Mouse (Mus musculus) embryonic facial prominence, embryonic 14.5 days (tissue): ENCODE measurements at regions not wholly inside any gene's neighbourhood (a gene's known extent, or its start where the extent isn't known, plus 50 kb on each side); places are given as distances from the start of the nearest gene placed in this dataset.

Experiments
- ATAC-seq: fragments of 200-750 bp; cut with Nextera tagmentation; 2 replicates; pipeline ENCODE4 v1.8.0; 2017; ENCODE audit warnings: low read depth, moderate number of reproducible peaks, moderate TSS enrichment
- DNase-seq: peaks from one replicate; pipeline ENCODE4 v3.0.0-alpha.2; 2015; ENCODE audit warnings: low spot score
- H3K27ac ChIP-seq: fragments of 300-500 bp; sonication (generic); replicated peaks from 2 replicates; pipeline ENCODE4 v1.5.1; 2014; ENCODE audit warnings: low read depth, mild to moderate bottlenecking, low read length, moderate library complexity
- H3K27me3 ChIP-seq: fragments of 300-500 bp; sonication (generic); replicated peaks from 2 replicates; pipeline ENCODE4 v1.6.1; 2014; ENCODE audit warnings: low read length; ENCODE audit not compliant: control insufficient read depth, insufficient read depth
- H3K36me3 ChIP-seq: fragments of 300-500 bp; sonication (generic); 2 replicates; pipeline ENCODE4 v1.6.1; 2014; ENCODE audit warnings: low read length, mixed read lengths; ENCODE audit not compliant: control insufficient read depth, insufficient read depth
- H3K4me1 ChIP-seq: fragments of 300-500 bp; sonication (generic); 2 replicates; pipeline ENCODE4 v1.6.1; 2014; ENCODE audit warnings: antibody characterized with exemption, low read length; ENCODE audit not compliant: control insufficient read depth, insufficient read depth
- H3K4me2 ChIP-seq: fragments of 300-500 bp; sonication (generic); 2 replicates; pipeline ENCODE4 v1.6.1; 2014; ENCODE audit warnings: low read depth, mild to moderate bottlenecking, low read length, moderate library complexity, mixed read lengths
- H3K4me3 ChIP-seq: fragments of 300-500 bp; sonication (generic); 2 replicates; pipeline ENCODE4 v1.5.1; 2014; ENCODE audit warnings: low read depth, mild to moderate bottlenecking, low read length
- H3K9ac ChIP-seq: fragments of 300-500 bp; sonication (generic); 2 replicates; pipeline ENCODE4 v1.6.1; 2014; ENCODE audit warnings: low read depth, mild to moderate bottlenecking, low read length, moderate library complexity, mixed read lengths
- H3K9me3 ChIP-seq: fragments of 300-500 bp; sonication (generic); 2 replicates; pipeline ENCODE4 v1.6.1; 2016; ENCODE audit warnings: low read length; ENCODE audit not compliant: control insufficient read depth
- WGBS: fragments of 180-500 bp; shearing (Covaris S2); extraction: QIAGEN DNeasy Blood & Tissue Kit; methylation state at CpG from one replicate; pipeline ENCODE4 v1.1.7; 2014; 5-methylcytosine and 5-hydroxymethylcytosine counted together

DNA sequence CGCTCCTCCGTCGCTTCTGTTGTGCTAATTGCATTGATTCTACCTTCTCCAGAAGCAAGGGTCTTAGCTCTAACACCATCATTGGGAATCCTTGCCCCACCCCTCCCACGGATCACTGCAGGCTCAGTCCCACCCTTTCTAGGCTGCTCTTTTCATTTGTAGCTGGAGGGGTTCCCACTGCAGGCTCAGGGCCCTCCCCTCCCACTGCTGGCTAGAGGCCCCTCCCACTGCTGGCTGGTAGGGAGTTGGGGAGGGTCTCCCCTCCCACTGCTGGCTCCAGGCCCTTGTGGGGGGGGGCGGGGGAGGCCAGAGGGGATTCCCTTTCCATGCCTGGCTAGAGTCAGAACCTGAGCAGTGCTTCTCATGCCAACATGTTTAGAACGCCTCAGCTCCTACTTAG is 215.5 kb upstream of the Mphosph6 start:
- Histone ChIP-seq H3K4me2 (no peak overlapping the region), H3K9ac (no peak overlapping the region), H3K27me3 (no peaks in the 10 kb centered on the region), H3K9me3 (no peaks in the 10 kb centered on the region), H3K4me1 (peaks cover 9% of the 10 kb centered on the region; the same call in 1 of the 2 replicates), H3K27ac (no peak overlapping the region), H3K4me3 (no peak overlapping the region), H3K36me3 (no peaks in the 10 kb centered on the region)
- 27% methylated on average over 6 of the region's 6 CpGs for WGBS
- DNase-seq (peak; percentile 50), ATAC-seq (peak; percentile 22; the same call in 1 of the 2 replicates)

DNA sequence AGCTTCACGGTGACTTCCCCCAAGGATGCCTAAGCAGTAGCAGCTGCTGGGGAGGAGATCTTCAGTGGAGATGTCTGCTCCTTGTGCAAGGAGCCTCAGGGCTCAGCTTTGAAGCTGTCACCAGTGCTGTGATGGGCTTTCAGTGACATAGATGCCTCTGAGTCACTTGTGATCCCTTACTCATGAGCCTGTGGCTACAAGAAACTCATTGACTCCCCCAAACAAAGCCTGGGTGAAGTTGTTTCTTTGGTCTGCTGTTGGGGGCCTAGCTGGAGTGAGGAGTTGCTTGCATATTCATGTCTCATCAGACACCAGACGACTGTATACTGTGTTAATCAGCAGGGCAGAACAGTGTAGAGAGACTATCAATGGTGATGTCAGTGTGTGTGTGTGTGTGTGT is 203.4 kb upstream of the Mphosph6 start:
- H3K4me2 ChIP-seq = no peak overlapping the region
- ATAC-seq (no peak), DNase-seq (no peak)
- H3K4me1 ChIP-seq = no peaks in the 10 kb centered on the region
- WGBS = 28% methylated on average over 2 of the region's 2 CpGs
- H3K36me3 ChIP-seq = no peaks in the 10 kb centered on the region
- no peak overlapping the region for H3K9ac ChIP-seq
- no peak overlapping the region for H3K27ac ChIP-seq
- H3K27me3 ChIP-seq = no peaks in the 10 kb centered on the region
- no peak overlapping the region for H3K4me3 ChIP-seq
- H3K9me3 ChIP-seq = no peaks in the 10 kb centered on the region

GRCm38 (mm10) chr8:118004391-118004851 is 202.7 kb upstream of the Mphosph6 start:
- WGBS = 23% methylated on average over 7 of the region's 7 CpGs

DNA sequence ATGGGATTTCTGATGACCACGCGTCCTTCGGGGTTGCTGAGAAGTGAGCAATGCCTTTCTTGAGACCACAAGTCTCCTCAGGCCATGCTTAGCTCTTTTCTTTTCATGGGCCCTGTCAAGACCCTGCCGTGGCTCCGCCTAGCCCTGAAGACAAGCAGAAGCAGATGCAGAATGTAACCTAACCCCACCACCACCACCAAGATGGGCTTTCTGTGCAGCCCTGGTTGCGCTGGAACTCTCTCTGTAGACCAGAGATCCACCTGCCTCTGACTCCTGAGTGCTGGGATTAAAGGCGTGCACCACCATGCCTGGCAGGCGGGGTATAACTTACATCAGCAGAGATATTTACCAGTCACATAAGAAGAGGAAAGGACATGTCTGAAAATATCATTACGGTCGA is 199.4 kb upstream of the Mphosph6 start:
- 73% methylated on average over 10 of the region's 10 CpGs for WGBS
- Histone ChIP-seq H3K9me3 (no peaks in the 10 kb centered on the region), H3K36me3 (no peaks in the 10 kb centered on the region), H3K27me3 (no peaks in the 10 kb centered on the region), H3K27ac (no peak overlapping the region), H3K4me3 (no peak overlapping the region), H3K4me1 (no peaks in the 10 kb centered on the region), H3K4me2 (no peak overlapping the region), H3K9ac (no peak overlapping the region)
- ATAC-seq (no peak), DNase-seq (no peak)

More at GRCm38 (mm10) chr8:118004391-118004851, 202.7 kb upstream of the Mphosph6 start:
- no peak overlapping the region for H3K27ac ChIP-seq
- H3K9ac ChIP-seq = no peak overlapping the region
- no peaks in the 10 kb centered on the region for H3K4me1 ChIP-seq
- ATAC-seq (peak; percentile 89; the same call in 1 of the 2 replicates), DNase-seq (peak; percentile 76)
- H3K9me3 ChIP-seq = no peaks in the 10 kb centered on the region
- H3K4me2 ChIP-seq = no peak overlapping the region
- H3K4me3 ChIP-seq = no peak overlapping the region
- H3K36me3 ChIP-seq = no peaks in the 10 kb centered on the region
- no peaks in the 10 kb centered on the region for H3K27me3 ChIP-seq

- no peak for ATAC-seq
Observed at GRCm38 (mm10) chr8:117991826-117992225, 190.1 kb upstream of the Mphosph6 start.

GRCm38 (mm10) chr8:117988781-117989180 is 187.0 kb upstream of the Mphosph6 start:
- Histone ChIP-seq H3K9me3 (peaks cover 8% of the 10 kb centered on the region; the same call in 1 of the 2 replicates), H3K4me1 (no peaks in the 10 kb centered on the region), H3K36me3 (no peaks in the 10 kb centered on the region), H3K27me3 (no peaks in the 10 kb centered on the region), H3K27ac (no peak overlapping the region), H3K4me2 (no peak overlapping the region), H3K9ac (no peak overlapping the region), H3K4me3 (no peak overlapping the region)
- WGBS = 57% methylated on average over 5 of the region's 5 CpGs
- no peak for ATAC-seq
- no peak for DNase-seq

More at GRCm38 (mm10) chr8:117991826-117992225, 190.1 kb upstream of the Mphosph6 start:
- DNase-seq = no peak
- Histone ChIP-seq H3K4me1 (no peaks in the 10 kb centered on the region), H3K27ac (no peak overlapping the region), H3K4me3 (no peak overlapping the region), H3K27me3 (no peaks in the 10 kb centered on the region), H3K4me2 (no peak overlapping the region), H3K9me3 (peaks cover 5% of the 10 kb centered on the region; the same call in 1 of the 2 replicates), H3K9ac (no peak overlapping the region), H3K36me3 (no peaks in the 10 kb centered on the region)
- WGBS = 85% methylated on average over 7 of the region's 7 CpGs

GRCm38 (mm10) chr8:117968306-117968705 is 166.6 kb upstream of the Mphosph6 start:
- no peak overlapping the region for H3K9ac ChIP-seq
- no peaks in the 10 kb centered on the region for H3K27me3 ChIP-seq
- DNase-seq (no peak), ATAC-seq (no peak)
- no peaks in the 10 kb centered on the region for H3K36me3 ChIP-seq
- no peak overlapping the region for H3K4me2 ChIP-seq
- no peaks in the 10 kb centered on the region for H3K9me3 ChIP-seq
- H3K4me3 ChIP-seq = no peak overlapping the region
- no peak overlapping the region for H3K27ac ChIP-seq
- WGBS = 85% methylated on average over 5 of the region's 5 CpGs
- no peaks in the 10 kb centered on the region for H3K4me1 ChIP-seq

GRCm38 (mm10) chr8:117966556-117966955 is 164.8 kb upstream of the Mphosph6 start:
- no peak for ATAC-seq
- no peak overlapping the region for H3K9ac ChIP-seq

GRCm38 (mm10) chr8:117963426-117963825 is 161.7 kb upstream of the Mphosph6 start:
- WGBS = 72% methylated on average over 13 of the region's 13 CpGs
- no peak overlapping the region for H3K4me3 ChIP-seq
- DNase-seq (no peak), ATAC-seq (no peak)
- no peaks in the 10 kb centered on the region for H3K27me3 ChIP-seq
- H3K36me3 ChIP-seq = no peaks in the 10 kb centered on the region
- H3K9me3 ChIP-seq = no peaks in the 10 kb centered on the region
- H3K27ac ChIP-seq = no peak overlapping the region
- no peak overlapping the region for H3K4me2 ChIP-seq
- no peaks in the 10 kb centered on the region for H3K4me1 ChIP-seq
- H3K9ac ChIP-seq = no peak overlapping the region

More at GRCm38 (mm10) chr8:117966556-117966955, 164.8 kb upstream of the Mphosph6 start:
- no peak overlapping the region for H3K4me3 ChIP-seq
- no peak overlapping the region for H3K4me2 ChIP-seq
- no peaks in the 10 kb centered on the region for H3K27me3 ChIP-seq
- H3K36me3 ChIP-seq = no peaks in the 10 kb centered on the region
- 85% methylated on average over 5 of the region's 5 CpGs for WGBS
- H3K9me3 ChIP-seq = no peaks in the 10 kb centered on the region
- no peak for DNase-seq
- H3K4me1 ChIP-seq = no peaks in the 10 kb centered on the region
- H3K27ac ChIP-seq = no peak overlapping the region
